Mouse (Mus musculus): ENCODE measurements around the gene Nfam1.

- TF ChIP-seq MYC (IDR thresholded peaks at IDR 0.05; ENCODE audit: low read depth, low read length) = no peak
- TF ChIP-seq EP300 (IDR thresholded peaks at IDR 0.05; ENCODE audit: low read length) = no peak
- TF ChIP-seq MAX (IDR thresholded peaks at IDR 0.05; ENCODE audit: low read length) = no peak
- no peak for TF ChIP-seq GABPA (IDR thresholded peaks at IDR 0.05; ENCODE audit: insufficient replicate concordance, low read depth, low read length)
- no peak for TF ChIP-seq CHD1 (IDR thresholded peaks at IDR 0.05; ENCODE audit: low read depth, low read length)
- no peak for TF ChIP-seq ELF1 (IDR thresholded peaks at IDR 0.05; ENCODE audit: low read depth, low read length)
- TF ChIP-seq RAD21 (IDR thresholded peaks at IDR 0.05; ENCODE audit: low read depth, low read length) = no peak
- no peak for TF ChIP-seq POLR2A (IDR thresholded peaks at IDR 0.05; ENCODE audit: low read depth, low read length)
Measured at GRCm38 (mm10) chr15:83043362-83043708, 10.2 kb upstream of the Nfam1 start.
